Comparison of ENCODE assay signal across 1 mouse cellular context in genomic region chr7:30604944-30605343, GRCm38 (mm10).
A peak's percentile ranks its signal among the peaks of the same experiment; 100 is the strongest.
TF ChIP-seq lines count a peak whose summit lies in the region.

No protein-coding gene starts in this region.

TF ChIP-seq in CH12.LX, 34 proteins besides CTCF, POLR2A, EP300 and RAD21:
- TF ChIP-seq NRF1 (IDR thresholded peaks at IDR 0.05; ENCODE audit: low read depth, low read length) (0 out of 2 replicates have a peak, but pooled peaks have one; percentile 26), SIN3A (IDR thresholded peaks at IDR 0.05; ENCODE audit: low read length) (no peak), HCFC1 (IDR thresholded peaks at IDR 0.05; ENCODE audit: low read depth, low read length) (peak; percentile 26; the same call in 1 of the 2 replicates), E2F4 (IDR thresholded peaks at IDR 0.05; ENCODE audit: insufficient replicate concordance, low read depth, low read length) (no peak), MYC (IDR thresholded peaks at IDR 0.05; ENCODE audit: low read depth, low read length) (peak; percentile 66), ZKSCAN1 (IDR thresholded peaks at IDR 0.05; ENCODE audit: borderline replicate concordance, low read depth, low read length) (no peak), TCF12 (IDR thresholded peaks at IDR 0.05; ENCODE audit: low read depth, low read length) (peak; percentile 58), POLR2AphosphoS2 (IDR thresholded peaks at IDR 0.05; ENCODE audit: low read depth, low read length) (no peak), ZNF384 (IDR thresholded peaks at IDR 0.05; ENCODE audit: low read depth, low read length) (no peak), MAZ (IDR thresholded peaks at IDR 0.05; ENCODE audit: low read depth, low read length) (peak; percentile 69; the same call in 1 of the 2 replicates), ELF1 (IDR thresholded peaks at IDR 0.05; ENCODE audit: low read depth, low read length) (peak; percentile 90), NELFE (IDR thresholded peaks at IDR 0.05; ENCODE audit: low read depth, low read length) (no peak), SMC3 (IDR thresholded peaks at IDR 0.05; ENCODE audit: low read depth, low read length) (no peak), USF1 (IDR thresholded peaks at IDR 0.05; ENCODE audit: low read depth, low read length) (no peak; the same call in 1 of the 2 replicates), GABPA (IDR thresholded peaks at IDR 0.05; ENCODE audit: insufficient replicate concordance, low read depth, low read length) (no peak), USF2 (conservative IDR thresholded peaks at IDR 0.05; ENCODE audit: low read depth, low read length) (no peak), ZMIZ1 (IDR thresholded peaks at IDR 0.05; ENCODE audit: low read depth, low read length) (no peak)
